Mouse (Mus musculus): Measurements from ENCODE around the gene Dnajb5. TPM values are rescaled to one million over a fixed set of nuclear protein-coding genes. Genes with fewer than 3 reads are reported as not detected.

Gene Dnajb5
- polyA plus RNA-seq, 1 experiment: 5.4 TPM

- H3K4me1 ChIP-seq (ENCODE audit: control insufficient read depth, insufficient read depth, insufficient read length, low read length): no peaks in the 10 kb centered on the region; the same call in 1 of the 2 replicates
- H3K4me3 ChIP-seq (ENCODE audit: insufficient read depth, low read depth, low read length): no peak overlapping the region
- no peak overlapping the region for H3K27ac ChIP-seq (replicated peaks; ENCODE audit: low read depth, low read length)
Observed at GRCm38 (mm10) chr4:42951206-42952195, 1.9 kb downstream of the Dnajb5 start.

GRCm38 (mm10) chr4:42952563-42952962, 2.9 kb downstream of the Dnajb5 start:
- no peak overlapping the region; the same call in 1 of the 2 replicates for H3K4me3 ChIP-seq (ENCODE audit: insufficient read depth, low read depth, low read length)
- H3K27ac ChIP-seq (replicated peaks; ENCODE audit: low read depth, low read length): no peak overlapping the region
- no peaks in the 10 kb centered on the region; the same call in 1 of the 2 replicates for H3K4me1 ChIP-seq (ENCODE audit: control insufficient read depth, insufficient read depth, insufficient read length, low read length)

- H3K4me1 ChIP-seq (ENCODE audit: control insufficient read depth, insufficient read depth, insufficient read length, low read length): no peaks in the 10 kb centered on the region; the same call in 1 of the 2 replicates
- H3K27ac ChIP-seq (replicated peaks; ENCODE audit: low read depth, low read length): no peak overlapping the region; the same call in 1 of the 2 replicates
- H3K4me3 ChIP-seq (ENCODE audit: insufficient read depth, low read depth, low read length): no peak overlapping the region
Observed at GRCm38 (mm10) chr4:42953435-42954094, 4.0 kb downstream of the Dnajb5 start.

- Histone ChIP-seq H3K4me3 (ENCODE audit: insufficient read depth, low read depth, low read length) (no peak overlapping the region), H3K27ac (replicated peaks; ENCODE audit: low read depth, low read length) (no peak overlapping the region), H3K4me1 (ENCODE audit: control insufficient read depth, insufficient read depth, insufficient read length, low read length) (no peaks in the 10 kb centered on the region; the same call in 1 of the 2 replicates)
Observed at GRCm38 (mm10) chr4:42954297-42954696, 4.7 kb downstream of the Dnajb5 start.

- no peaks in the 10 kb centered on the region; the same call in 1 of the 2 replicates for H3K4me1 ChIP-seq (ENCODE audit: control insufficient read depth, insufficient read depth, insufficient read length, low read length)
- H3K27ac ChIP-seq (replicated peaks; ENCODE audit: low read depth, low read length): no peak overlapping the region
- no peak overlapping the region for H3K4me3 ChIP-seq (ENCODE audit: insufficient read depth, low read depth, low read length)
Observed at GRCm38 (mm10) chr4:42955200-42955599, 5.6 kb downstream of the Dnajb5 start.

- H3K4me3 ChIP-seq (ENCODE audit: insufficient read depth, low read depth, low read length): no peak overlapping the region
- no peaks in the 10 kb centered on the region for H3K4me1 ChIP-seq (ENCODE audit: control insufficient read depth, insufficient read depth, insufficient read length, low read length)
- H3K27ac ChIP-seq (replicated peaks; ENCODE audit: low read depth, low read length): no peak overlapping the region
Observed at GRCm38 (mm10) chr4:42956581-42956980, 7.0 kb downstream of the Dnajb5 start.

- Histone ChIP-seq H3K4me1 (ENCODE audit: control insufficient read depth, insufficient read depth, insufficient read length, low read length) (no peaks in the 10 kb centered on the region), H3K27ac (replicated peaks; ENCODE audit: low read depth, low read length) (no peak overlapping the region)
Observed at GRCm38 (mm10) chr4:42957306-42957705, 7.7 kb downstream of the Dnajb5 start.

GRCm38 (mm10) chr4:42957979-42958378, 8.4 kb downstream of the Dnajb5 start:
- Histone ChIP-seq H3K4me1 (ENCODE audit: control insufficient read depth, insufficient read depth, insufficient read length, low read length) (no peaks in the 10 kb centered on the region), H3K27ac (replicated peaks; ENCODE audit: low read depth, low read length) (no peak overlapping the region), H3K4me3 (ENCODE audit: insufficient read depth, low read depth, low read length) (no peak overlapping the region)

More at GRCm38 (mm10) chr4:42957306-42957705, 7.7 kb downstream of the Dnajb5 start:
- H3K4me3 ChIP-seq (ENCODE audit: insufficient read depth, low read depth, low read length): no peak overlapping the region

GRCm38 (mm10) chr4:42958942-42959341, 9.3 kb downstream of the Dnajb5 start:
- Histone ChIP-seq H3K27ac (replicated peaks; ENCODE audit: low read depth, low read length) (no peak overlapping the region), H3K4me3 (ENCODE audit: insufficient read depth, low read depth, low read length) (no peak overlapping the region), H3K4me1 (ENCODE audit: control insufficient read depth, insufficient read depth, insufficient read length, low read length) (no peaks in the 10 kb centered on the region)

GRCm38 (mm10) chr4:42959382-42959781, 9.8 kb downstream of the Dnajb5 start:
- no peak overlapping the region for H3K27ac ChIP-seq (replicated peaks; ENCODE audit: low read depth, low read length)

GRCm38 (mm10) chr4:42961592-42961991, 12.0 kb downstream of the Dnajb5 start:
- H3K27ac ChIP-seq (replicated peaks; ENCODE audit: low read depth, low read length): no peak overlapping the region
- H3K4me1 ChIP-seq (ENCODE audit: control insufficient read depth, insufficient read depth, insufficient read length, low read length): no peaks in the 10 kb centered on the region
- H3K4me3 ChIP-seq (ENCODE audit: insufficient read depth, low read depth, low read length): no peak overlapping the region

More at GRCm38 (mm10) chr4:42959382-42959781, 9.8 kb downstream of the Dnajb5 start:
- Histone ChIP-seq H3K4me3 (ENCODE audit: insufficient read depth, low read depth, low read length) (no peak overlapping the region), H3K4me1 (ENCODE audit: control insufficient read depth, insufficient read depth, insufficient read length, low read length) (no peaks in the 10 kb centered on the region)

GRCm38 (mm10) chr4:42963480-42963879, 13.9 kb downstream of the Dnajb5 start:
- no peak overlapping the region for H3K4me3 ChIP-seq (ENCODE audit: insufficient read depth, low read depth, low read length)
- H3K27ac ChIP-seq (replicated peaks; ENCODE audit: low read depth, low read length): no peak overlapping the region
- no peaks in the 10 kb centered on the region for H3K4me1 ChIP-seq (ENCODE audit: control insufficient read depth, insufficient read depth, insufficient read length, low read length)

GRCm38 (mm10) chr4:42965039-42965719, 15.6 kb downstream of the Dnajb5 start:
- Histone ChIP-seq H3K27ac (replicated peaks; ENCODE audit: low read depth, low read length) (no peak overlapping the region), H3K4me3 (ENCODE audit: insufficient read depth, low read depth, low read length) (no peak overlapping the region), H3K4me1 (ENCODE audit: control insufficient read depth, insufficient read depth, insufficient read length, low read length) (no peaks in the 10 kb centered on the region)

GRCm38 (mm10) chr4:42969304-42969703, 19.7 kb downstream of the Dnajb5 start, which contains the start of gene 1700022I11Rik:
Gene 1700022I11Rik (plus strand): TSS chr4:42969604.
- H3K4me3 ChIP-seq (ENCODE audit: insufficient read depth, low read depth, low read length): no peak within 1 kb of the TSS
- H3K4me1 ChIP-seq (ENCODE audit: control insufficient read depth, insufficient read depth, insufficient read length, low read length): no peaks in the 10 kb centered on the region
- no peak within 1 kb of the TSS for H3K27ac ChIP-seq (replicated peaks; ENCODE audit: low read depth, low read length)

- H3K4me1 ChIP-seq (ENCODE audit: control insufficient read depth, insufficient read depth, insufficient read length, low read length): no peaks in the 10 kb centered on the region
- no peak overlapping the region for H3K4me3 ChIP-seq (ENCODE audit: insufficient read depth, low read depth, low read length)
- H3K27ac ChIP-seq (replicated peaks; ENCODE audit: low read depth, low read length): no peak overlapping the region
Observed at GRCm38 (mm10) chr4:42972952-42973351, 23.3 kb downstream of the Dnajb5 start.
